Mouse (Mus musculus) effector memory CD4-positive, alpha-beta T cell, adult 7 months (primary cell): Measurements from ENCODE around the gene Bptf. TPM values are rescaled to one million over a fixed set of nuclear protein-coding genes. Genes with fewer than 3 reads are reported as not detected.

Source experiments
- polyA plus RNA-seq: library from polyadenylated mRNA; unstranded; fragments of 100-300 nt; shearing (Covaris generic); gene quantifications from one replicate; pipeline ENCODE4 v1.2.1, GENCODE M21; 2017

Bptf gene
- polyA plus RNA-seq = 18.0 TPM

GRCm38 (mm10) chr11:107131749-107132421, at the start of gene Bptf:
Gene Bptf, minus strand, starts transcription at chr11:107132127.

GRCm38 (mm10) chr11:107025411-107026321, 106.3 kb downstream of the Bptf start, which contains the start of gene 1810010H24Rik:
Gene 1810010H24Rik, plus strand, starts transcription at chr11:107025681.

GRCm38 (mm10) chr11:106999151-106999948, 132.6 kb downstream of the Bptf start, which contains the start of gene Kpna2:
Gene Kpna2, minus strand, starts transcription at chr11:106999541.

Other genes with a start within 250 kb of the Bptf start
- gene Smurf2, start 211.4 kb downstream of the Bptf start, polyA plus RNA-seq = 21.7 TPM
- gene Kpna2, start 132.6 kb downstream of the Bptf start, polyA plus RNA-seq = 72.2 TPM
- gene 1810010H24Rik, start 106.4 kb downstream of the Bptf start, polyA plus RNA-seq = 1.0 TPM
- gene Nol11, start 57.3 kb upstream of the Bptf start, polyA plus RNA-seq = 36.2 TPM